Mouse (Mus musculus) lung, embryonic 14.5 days (tissue): ENCODE measurements around the gene Nfatc3. TPM values are rescaled to one million over a fixed set of nuclear protein-coding genes. Genes with fewer than 3 reads are reported as not detected.

Experiments used
- ATAC-seq: fragments of 200-750 bp; cut with Nextera tagmentation; 2 replicates; pipeline ENCODE4 v1.8.0; 2017; ENCODE audit warnings: mild to moderate bottlenecking, moderate TSS enrichment, moderate library complexity; ENCODE audit not compliant: insufficient read depth
- DNase-seq: peaks from one replicate; pipeline ENCODE4 v3.0.0-alpha.2; 2015
- H3K27ac ChIP-seq: fragments of 300-500 bp; sonication (generic); 2 replicates; pipeline ENCODE4 v1.5.1; 2014; ENCODE audit warnings: low read depth, mild to moderate bottlenecking, moderate library complexity
- H3K27me3 ChIP-seq: fragments of 300-500 bp; sonication (generic); 2 replicates; pipeline ENCODE4 v1.6.1; 2014; ENCODE audit warnings: low read length, control low read depth; ENCODE audit not compliant: insufficient read depth
- H3K36me3 ChIP-seq: fragments of 300-500 bp; sonication (generic); 2 replicates; pipeline ENCODE4 v1.6.1; 2014; ENCODE audit warnings: control low read depth; ENCODE audit not compliant: insufficient read depth
- H3K4me1 ChIP-seq: fragments of 300-500 bp; sonication (generic); 2 replicates; pipeline ENCODE4 v1.6.1; 2014; ENCODE audit warnings: antibody characterized with exemption, control low read depth; ENCODE audit not compliant: insufficient read depth
- H3K4me2 ChIP-seq: fragments of 300-500 bp; sonication (generic); 2 replicates; pipeline ENCODE4 v1.6.1; 2014; ENCODE audit warnings: mild to moderate bottlenecking
- H3K4me3 ChIP-seq: fragments of 300-500 bp; sonication (generic); 2 replicates; pipeline ENCODE4 v1.5.1; 2014; ENCODE audit warnings: low read depth, low read length
- H3K9ac ChIP-seq: fragments of 300-500 bp; sonication (generic); 2 replicates; pipeline ENCODE4 v1.6.1; 2014
- H3K9me3 ChIP-seq: fragments of 300-500 bp; sonication (generic); 2 replicates; pipeline ENCODE4 v1.6.1; 2016; ENCODE audit warnings: low read depth, low read length, control low read depth
- CTCF ChIP-seq: IDR thresholded peaks from 2 replicates; pipeline ENCODE4 v1.5.1; 2016; ENCODE audit warnings: antibody characterized with exemption, low read depth
- WGBS: fragments of 180-500 bp; shearing (Covaris S2); extraction: QIAGEN DNeasy Blood & Tissue Kit; methylation state at CpG from one replicate; pipeline ENCODE4 v1.1.7; 2014; 5-methylcytosine and 5-hydroxymethylcytosine counted together
- polyA plus RNA-seq: library from polyadenylated mRNA; unstranded; fragments of >200 nt; fragmentation: Nextera tagmentation; extraction: Ambion mirVana; gene quantifications from 2 replicates; pipeline ENCODE4 v1.2.1, GENCODE M21; 2014

Nfatc3 gene
- polyA plus RNA-seq, 1 experiment from 2014 or later, result 7.6 TPM

- no peak overlapping the region for H3K27ac ChIP-seq
- no peak overlapping the region for H3K4me3 ChIP-seq
- no peaks in the 10 kb centered on the region for H3K9me3 ChIP-seq
- no peak overlapping the region for H3K9ac ChIP-seq
- peaks cover 72% of the 10 kb centered on the region for H3K36me3 ChIP-seq
- 0 out of 2 replicates have a peak, but pooled peaks cover 4% of the 10 kb centered on the region for H3K4me1 ChIP-seq
- H3K27me3 ChIP-seq, result peaks cover 10% of the 10 kb centered on the region
- no peak for TF ChIP-seq CTCF
- DNase-seq, result no peak
- 79% methylated on average over 2 of the region's 2 CpGs for WGBS
- ATAC-seq, result no peak
- no peak overlapping the region for H3K4me2 ChIP-seq
These were observed 71.4 kb downstream of the Nfatc3 start for GRCm38 (mm10) chr8:106129997-106130396.

- H3K9me3 ChIP-seq, result no peaks in the 10 kb centered on the region
These were observed 71.9 kb downstream of the Nfatc3 start for GRCm38 (mm10) chr8:106130505-106130904.

GRCm38 (mm10) chr8:106131021-106131420 lies 72.4 kb downstream of the Nfatc3 start:
- Histone ChIP-seq H3K9ac (no peak overlapping the region), H3K36me3 (peaks cover 72% of the 10 kb centered on the region), H3K4me3 (no peak overlapping the region), H3K27me3 (peaks cover 21% of the 10 kb centered on the region), H3K4me2 (no peak overlapping the region), H3K27ac (no peak overlapping the region), H3K9me3 (no peaks in the 10 kb centered on the region), H3K4me1 (0 out of 2 replicates have a peak, but pooled peaks cover 4% of the 10 kb centered on the region)
- WGBS, result 83% methylated on average over 4 of the region's 4 CpGs
- TF ChIP-seq CTCF, result no peak
- DNase-seq (no peak), ATAC-seq (no peak)

More at GRCm38 (mm10) chr8:106130505-106130904, 71.9 kb downstream of the Nfatc3 start:
- ATAC-seq (no peak), DNase-seq (no peak)
- H3K27ac ChIP-seq, result no peak overlapping the region
- 0 out of 2 replicates have a peak, but pooled peaks cover 4% of the 10 kb centered on the region for H3K4me1 ChIP-seq
- 78% methylated on average over 2 of the region's 2 CpGs for WGBS
- no peak overlapping the region for H3K4me2 ChIP-seq
- peaks cover 72% of the 10 kb centered on the region for H3K36me3 ChIP-seq
- H3K9ac ChIP-seq, result no peak overlapping the region
- no peak for TF ChIP-seq CTCF
- peaks cover 16% of the 10 kb centered on the region for H3K27me3 ChIP-seq
- H3K4me3 ChIP-seq, result no peak overlapping the region

GRCm38 (mm10) chr8:106131488-106132222 lies 73.0 kb downstream of the Nfatc3 start:
- WGBS, result 83% methylated on average over 7 of the region's 7 CpGs
- H3K9me3 ChIP-seq, result no peaks in the 10 kb centered on the region
- 0 out of 2 replicates have a peak, but pooled peaks cover 4% of the 10 kb centered on the region for H3K4me1 ChIP-seq

GRCm38 (mm10) chr8:106132356-106132755 lies 73.7 kb downstream of the Nfatc3 start:
- 0 out of 2 replicates have a peak, but pooled peaks cover 4% of the 10 kb centered on the region for H3K4me1 ChIP-seq
- H3K36me3 ChIP-seq, result peaks cover 62% of the 10 kb centered on the region
- H3K9me3 ChIP-seq, result no peaks in the 10 kb centered on the region
- no peak for TF ChIP-seq CTCF
- no peak overlapping the region for H3K4me2 ChIP-seq
- no peak overlapping the region for H3K27ac ChIP-seq
- ATAC-seq, result no peak
- peaks cover 34% of the 10 kb centered on the region for H3K27me3 ChIP-seq
- DNase-seq, result no peak
- no peak overlapping the region for H3K4me3 ChIP-seq
- H3K9ac ChIP-seq, result no peak overlapping the region
- 89% methylated on average over 11 of the region's 11 CpGs for WGBS

More at GRCm38 (mm10) chr8:106131488-106132222, 73.0 kb downstream of the Nfatc3 start:
- H3K36me3 ChIP-seq, result peaks cover 69% of the 10 kb centered on the region
- TF ChIP-seq CTCF, result no peak
- DNase-seq (no peak), ATAC-seq (no peak)
- H3K27me3 ChIP-seq, result peaks cover 27% of the 10 kb centered on the region
- H3K9ac ChIP-seq, result no peak overlapping the region
- H3K4me3 ChIP-seq, result no peak overlapping the region
- H3K27ac ChIP-seq, result no peak overlapping the region
- no peak overlapping the region for H3K4me2 ChIP-seq

- Histone ChIP-seq H3K27me3 (peaks cover 39% of the 10 kb centered on the region), H3K4me2 (0 out of 2 replicates have a peak overlapping the region, but pooled peaks have one; percentile 56), H3K4me1 (0 out of 2 replicates have a peak, but pooled peaks cover 4% of the 10 kb centered on the region), H3K9ac (no peak overlapping the region), H3K9me3 (no peaks in the 10 kb centered on the region), H3K4me3 (no peak overlapping the region), H3K27ac (no peak overlapping the region), H3K36me3 (peaks cover 51% of the 10 kb centered on the region)
- WGBS, result 64% methylated on average over 13 of the region's 13 CpGs
- ATAC-seq, result no peak
- DNase-seq, result no peak
- no peak for TF ChIP-seq CTCF
These were observed 74.9 kb downstream of the Nfatc3 start for GRCm38 (mm10) chr8:106133526-106133925.

GRCm38 (mm10) chr8:106133946-106134345 lies 75.3 kb downstream of the Nfatc3 start:
- no peak overlapping the region; the same call in 1 of the 2 replicates for H3K27ac ChIP-seq
- no peak overlapping the region for H3K9ac ChIP-seq
- 64% methylated on average over 6 of the region's 6 CpGs for WGBS
- ATAC-seq (no peak), DNase-seq (no peak)
- peaks cover 46% of the 10 kb centered on the region for H3K36me3 ChIP-seq
- H3K4me3 ChIP-seq, result peak overlapping the region; percentile 22
- H3K4me1 ChIP-seq, result 0 out of 2 replicates have a peak, but pooled peaks cover 4% of the 10 kb centered on the region
- peak overlapping the region; percentile 56 for H3K4me2 ChIP-seq
- no peak for TF ChIP-seq CTCF
- H3K27me3 ChIP-seq, result peaks cover 39% of the 10 kb centered on the region
- no peaks in the 10 kb centered on the region for H3K9me3 ChIP-seq
